Mouse (Mus musculus) lung, embryonic 14.5 days (tissue): ENCODE measurements around the gene Celsr1. TPM values are rescaled to one million over a fixed set of nuclear protein-coding genes. Genes with fewer than 3 reads are reported as not detected.
A peak's percentile ranks its signal among the peaks of the same experiment; 100 is the strongest.

Experiments used
- ATAC-seq: fragments of 200-750 bp; cut with Nextera tagmentation; 2 replicates; pipeline ENCODE4 v1.8.0; 2017; ENCODE audit warnings: mild to moderate bottlenecking, moderate TSS enrichment, moderate library complexity; ENCODE audit not compliant: insufficient read depth
- DNase-seq: peaks from one replicate; pipeline ENCODE4 v3.0.0-alpha.2; 2015
- H3K27ac ChIP-seq: fragments of 300-500 bp; sonication (generic); 2 replicates; pipeline ENCODE4 v1.5.1; 2014; ENCODE audit warnings: low read depth, mild to moderate bottlenecking, moderate library complexity
- H3K27me3 ChIP-seq: fragments of 300-500 bp; sonication (generic); 2 replicates; pipeline ENCODE4 v1.6.1; 2014; ENCODE audit warnings: low read length, control low read depth; ENCODE audit not compliant: insufficient read depth
- H3K36me3 ChIP-seq: fragments of 300-500 bp; sonication (generic); 2 replicates; pipeline ENCODE4 v1.6.1; 2014; ENCODE audit warnings: control low read depth; ENCODE audit not compliant: insufficient read depth
- H3K4me1 ChIP-seq: fragments of 300-500 bp; sonication (generic); 2 replicates; pipeline ENCODE4 v1.6.1; 2014; ENCODE audit warnings: antibody characterized with exemption, control low read depth; ENCODE audit not compliant: insufficient read depth
- H3K4me2 ChIP-seq: fragments of 300-500 bp; sonication (generic); 2 replicates; pipeline ENCODE4 v1.6.1; 2014; ENCODE audit warnings: mild to moderate bottlenecking
- H3K4me3 ChIP-seq: fragments of 300-500 bp; sonication (generic); 2 replicates; pipeline ENCODE4 v1.5.1; 2014; ENCODE audit warnings: low read depth, low read length
- H3K9ac ChIP-seq: fragments of 300-500 bp; sonication (generic); 2 replicates; pipeline ENCODE4 v1.6.1; 2014
- H3K9me3 ChIP-seq: fragments of 300-500 bp; sonication (generic); 2 replicates; pipeline ENCODE4 v1.6.1; 2016; ENCODE audit warnings: low read depth, low read length, control low read depth
- CTCF ChIP-seq: IDR thresholded peaks from 2 replicates; pipeline ENCODE4 v1.5.1; 2016; ENCODE audit warnings: antibody characterized with exemption, low read depth
- WGBS: fragments of 180-500 bp; shearing (Covaris S2); extraction: QIAGEN DNeasy Blood & Tissue Kit; methylation state at CpG from one replicate; pipeline ENCODE4 v1.1.7; 2014; 5-methylcytosine and 5-hydroxymethylcytosine counted together
- polyA plus RNA-seq: library from polyadenylated mRNA; unstranded; fragments of >200 nt; fragmentation: Nextera tagmentation; extraction: Ambion mirVana; gene quantifications from 2 replicates; pipeline ENCODE4 v1.2.1, GENCODE M21; 2014

Celsr1 gene
- polyA plus RNA-seq, 1 experiment from 2014 or later, result 9.9 TPM

GRCm38 (mm10) chr15:85975746-85976145, 57.8 kb downstream of the Celsr1 start:
- ATAC-seq (no peak), DNase-seq (peak; percentile 43)
- H3K27ac ChIP-seq, result peak overlapping the region; percentile 22; the same call in 1 of the 2 replicates
- WGBS, result 47% methylated on average over 16 of the region's 16 CpGs
- H3K9ac ChIP-seq, result no peak overlapping the region
- no peak overlapping the region for H3K4me2 ChIP-seq
- H3K4me3 ChIP-seq, result no peak overlapping the region
- no peaks in the 10 kb centered on the region for H3K9me3 ChIP-seq
- no peaks in the 10 kb centered on the region for H3K27me3 ChIP-seq
- peaks cover 9% of the 10 kb centered on the region; the same call in 1 of the 2 replicates for H3K4me1 ChIP-seq
- no peaks in the 10 kb centered on the region for H3K36me3 ChIP-seq
- no peak for TF ChIP-seq CTCF

GRCm38 (mm10) chr15:85971596-85971995, 62.0 kb downstream of the Celsr1 start:
- no peak for TF ChIP-seq CTCF
- Histone ChIP-seq H3K36me3 (no peaks in the 10 kb centered on the region), H3K4me1 (peaks cover 20% of the 10 kb centered on the region), H3K27ac (peak overlapping the region; percentile 50; the same call in 1 of the 2 replicates), H3K9me3 (no peaks in the 10 kb centered on the region), H3K9ac (no peak overlapping the region; the same call in 1 of the 2 replicates), H3K27me3 (no peaks in the 10 kb centered on the region), H3K4me2 (no peak overlapping the region), H3K4me3 (no peak overlapping the region)
- WGBS, result 57% methylated on average over 5 of the region's 5 CpGs
- DNase-seq (no peak), ATAC-seq (no peak)

- Histone ChIP-seq H3K27me3 (no peaks in the 10 kb centered on the region), H3K9ac (no peak overlapping the region), H3K4me1 (peaks cover 20% of the 10 kb centered on the region), H3K4me2 (0 out of 2 replicates have a peak overlapping the region, but pooled peaks have one; percentile 7), H3K9me3 (no peaks in the 10 kb centered on the region), H3K4me3 (no peak overlapping the region), H3K27ac (peak overlapping the region; percentile 88), H3K36me3 (no peaks in the 10 kb centered on the region)
- TF ChIP-seq CTCF, result no peak
- no peak for DNase-seq
- ATAC-seq, result peak; percentile 16; the same call in 1 of the 2 replicates
- WGBS, result 49% methylated on average over 8 of the region's 8 CpGs
These were observed 63.1 kb downstream of the Celsr1 start for GRCm38 (mm10) chr15:85970441-85970840.

- 35% methylated on average over 3 of the region's 3 CpGs for WGBS
- H3K4me3 ChIP-seq, result no peak overlapping the region
- H3K9ac ChIP-seq, result no peak overlapping the region
- DNase-seq (peak; percentile 90), ATAC-seq (peak; percentile 76)
- no peaks in the 10 kb centered on the region for H3K9me3 ChIP-seq
- no peaks in the 10 kb centered on the region for H3K36me3 ChIP-seq
- peak overlapping the region; percentile 81 for H3K27ac ChIP-seq
- no peaks in the 10 kb centered on the region for H3K27me3 ChIP-seq
- peaks cover 18% of the 10 kb centered on the region for H3K4me1 ChIP-seq
- H3K4me2 ChIP-seq, result no peak overlapping the region
- no peak for TF ChIP-seq CTCF
These were observed 63.8 kb downstream of the Celsr1 start for GRCm38 (mm10) chr15:85969707-85970153.

GRCm38 (mm10) chr15:85969291-85969690, 64.3 kb downstream of the Celsr1 start:
- no peak for TF ChIP-seq CTCF
- Histone ChIP-seq H3K27me3 (no peaks in the 10 kb centered on the region), H3K4me3 (no peak overlapping the region), H3K9ac (no peak overlapping the region), H3K9me3 (no peaks in the 10 kb centered on the region), H3K4me1 (peaks cover 15% of the 10 kb centered on the region), H3K4me2 (peak overlapping the region; percentile 20; the same call in 1 of the 2 replicates), H3K36me3 (no peaks in the 10 kb centered on the region), H3K27ac (peak overlapping the region; percentile 78; the same call in 1 of the 2 replicates)
- no peak for DNase-seq
- ATAC-seq, result peak; percentile 33; the same call in 1 of the 2 replicates
- 53% methylated on average over 7 of the region's 7 CpGs for WGBS

GRCm38 (mm10) chr15:85966032-85966431, 67.5 kb downstream of the Celsr1 start:
- no peaks in the 10 kb centered on the region for H3K9me3 ChIP-seq
- 0 out of 2 replicates have a peak, but pooled peaks cover 6% of the 10 kb centered on the region for H3K36me3 ChIP-seq
- DNase-seq (no peak), ATAC-seq (no peak)
- no peak for TF ChIP-seq CTCF
- H3K4me3 ChIP-seq, result no peak overlapping the region
- H3K27me3 ChIP-seq, result no peaks in the 10 kb centered on the region
- 89% methylated on average over 7 of the region's 7 CpGs for WGBS
- H3K27ac ChIP-seq, result no peak overlapping the region
- no peak overlapping the region for H3K9ac ChIP-seq
- H3K4me2 ChIP-seq, result no peak overlapping the region
- peaks cover 11% of the 10 kb centered on the region for H3K4me1 ChIP-seq

GRCm38 (mm10) chr15:85963279-85963840, 70.2 kb downstream of the Celsr1 start:
- Histone ChIP-seq H3K9ac (no peak overlapping the region), H3K4me2 (no peak overlapping the region), H3K36me3 (peaks cover 11% of the 10 kb centered on the region; the same call in 1 of the 2 replicates), H3K4me1 (peaks cover 3% of the 10 kb centered on the region; the same call in 1 of the 2 replicates), H3K27me3 (no peaks in the 10 kb centered on the region), H3K4me3 (no peak overlapping the region), H3K9me3 (no peaks in the 10 kb centered on the region), H3K27ac (no peak overlapping the region)
- DNase-seq, result no peak
- 59% methylated on average over 8 of the region's 8 CpGs for WGBS
- no peak for ATAC-seq
- no peak for TF ChIP-seq CTCF
